Mouse (Mus musculus): Measurements from ENCODE around the gene Clcn2. TPM values are rescaled to one million over a fixed set of nuclear protein-coding genes. Genes with fewer than 3 reads are reported as not detected.
A peak's percentile ranks its signal among the peaks of the same experiment; 100 is the strongest.

Gene Clcn2
- polyA plus RNA-seq, 1 experiment from 2014 or later = 18.9 TPM

DNA sequence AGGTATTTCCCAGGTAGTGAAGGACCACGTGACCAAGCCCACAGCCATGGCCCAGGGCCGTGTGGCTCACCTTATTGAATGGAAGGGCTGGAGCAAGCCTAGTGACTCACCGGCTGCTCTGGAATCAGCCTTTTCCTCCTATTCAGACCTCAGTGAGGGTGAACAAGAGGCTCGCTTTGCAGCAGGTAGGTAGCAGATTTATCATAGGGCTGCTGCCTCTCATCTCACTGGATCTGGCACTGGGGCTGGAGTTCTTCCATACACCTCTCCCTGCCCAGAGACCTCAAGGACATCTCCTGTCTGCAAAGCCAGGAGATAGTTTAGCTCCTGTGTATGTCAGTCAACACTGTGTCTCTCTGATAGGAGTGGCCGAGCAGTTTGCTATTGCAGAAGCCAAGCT lies 18.3 kb downstream of the Clcn2 start:
- no peaks in the 10 kb centered on the region for H3K9me3 ChIP-seq
- H3K36me3 ChIP-seq = peaks cover 24% of the 10 kb centered on the region
- H3K4me2 ChIP-seq = no peak overlapping the region
- no peak overlapping the region for H3K27ac ChIP-seq
- H3K4me1 ChIP-seq = peaks cover 31% of the 10 kb centered on the region
- no peak overlapping the region for H3K4me3 ChIP-seq
- ATAC-seq (ENCODE audit: insufficient number of reproducible peaks, insufficient read depth, low FRiP score, low TSS enrichment, low read depth) = no peak
- 77% methylated on average over 5 of the region's 5 CpGs for WGBS
- H3K27me3 ChIP-seq = peaks cover 6% of the 10 kb centered on the region; the same call in 1 of the 2 replicates
- no peak overlapping the region for H3K9ac ChIP-seq

GRCm38 (mm10) chr16:20695622-20696323 lies 21.8 kb downstream of the Clcn2 start:
- peaks cover 6% of the 10 kb centered on the region; the same call in 1 of the 2 replicates for H3K27me3 ChIP-seq
- ATAC-seq (ENCODE audit: insufficient number of reproducible peaks, insufficient read depth, low FRiP score, low TSS enrichment, low read depth) = peak; percentile 56
- 2% methylated on average over 46 of the region's 46 CpGs for WGBS
- H3K4me3 ChIP-seq = peak overlapping the region; percentile 43
- peak overlapping the region; percentile 71 for H3K9ac ChIP-seq
- peak overlapping the region; percentile 77 for H3K4me2 ChIP-seq
- H3K9me3 ChIP-seq = no peaks in the 10 kb centered on the region
- peaks cover 29% of the 10 kb centered on the region for H3K4me1 ChIP-seq
- H3K36me3 ChIP-seq = peaks cover 25% of the 10 kb centered on the region
- no peak overlapping the region for H3K27ac ChIP-seq

- no peaks in the 10 kb centered on the region for H3K9me3 ChIP-seq
- no peak overlapping the region for H3K4me3 ChIP-seq
- WGBS = 70% methylated on average over 8 of the region's 8 CpGs
Measured at GRCm38 (mm10) chr16:20694781-20695180, 22.8 kb downstream of the Clcn2 start.

GRCm38 (mm10) chr16:20693111-20693701 lies 24.3 kb downstream of the Clcn2 start, which contains the start of gene Fam131a:
TSS of gene Fam131a (plus strand) at chr16:20693241.
- Histone ChIP-seq H3K4me3 (peak within 1 kb of the TSS; percentile 63), H3K4me1 (peaks cover 29% of the 10 kb centered on the region), H3K27ac (peak within 1 kb of the TSS; percentile 87), H3K4me2 (peak within 1 kb of the TSS; percentile 83), H3K27me3 (peaks cover 6% of the 10 kb centered on the region; the same call in 1 of the 2 replicates), H3K36me3 (peaks cover 39% of the 10 kb centered on the region), H3K9me3 (no peaks in the 10 kb centered on the region), H3K9ac (peak within 1 kb of the TSS; percentile 75)
- ATAC-seq (ENCODE audit: insufficient number of reproducible peaks, insufficient read depth, low FRiP score, low TSS enrichment, low read depth) = peak; percentile 86
- under 1% methylated on average over 35 of the region's 37 CpGs for WGBS

More at GRCm38 (mm10) chr16:20694781-20695180, 22.8 kb downstream of the Clcn2 start:
- peaks cover 6% of the 10 kb centered on the region; the same call in 1 of the 2 replicates for H3K27me3 ChIP-seq
- no peak for ATAC-seq (ENCODE audit: insufficient number of reproducible peaks, insufficient read depth, low FRiP score, low TSS enrichment, low read depth)
- peak overlapping the region; percentile 77; the same call in 1 of the 2 replicates for H3K4me2 ChIP-seq
- H3K9ac ChIP-seq = no peak overlapping the region
- H3K36me3 ChIP-seq = peaks cover 31% of the 10 kb centered on the region
- H3K4me1 ChIP-seq = peaks cover 29% of the 10 kb centered on the region
- H3K27ac ChIP-seq = no peak overlapping the region

DNA sequence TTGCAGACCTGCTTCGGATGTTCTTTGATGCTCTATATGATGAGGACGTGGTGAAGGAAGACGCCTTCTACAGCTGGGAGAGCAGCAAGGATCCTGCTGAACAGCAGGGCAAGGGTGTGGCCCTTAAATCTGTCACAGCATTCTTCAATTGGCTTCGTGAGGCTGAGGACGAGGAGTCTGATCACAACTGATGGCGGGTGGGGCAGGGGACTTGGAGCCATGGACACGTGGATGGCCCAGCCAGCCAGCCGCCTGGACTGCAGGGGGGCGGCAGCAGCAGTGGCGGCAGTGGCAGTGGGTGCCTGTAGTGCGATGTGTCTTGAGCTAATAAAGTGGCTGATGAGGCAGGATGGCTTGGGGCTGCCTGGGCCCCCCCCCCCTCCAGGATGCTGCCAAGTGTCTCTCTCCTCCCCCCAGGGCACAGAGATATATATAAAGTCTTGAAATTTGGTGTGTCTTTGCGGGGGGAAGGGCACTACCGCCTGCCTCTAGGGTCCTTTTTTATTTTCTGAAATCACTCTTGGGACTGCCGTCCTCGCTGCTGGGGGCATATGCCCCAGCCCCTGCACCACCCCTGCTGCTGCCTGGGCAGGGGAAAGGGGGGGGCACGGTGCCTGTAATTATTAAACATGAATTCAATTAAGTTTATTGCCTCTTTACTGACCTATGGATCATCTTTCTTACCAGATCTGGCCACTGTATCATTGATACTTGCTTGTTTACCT lies 25.1 kb downstream of the Clcn2 start:
- Histone ChIP-seq H3K27me3 (peaks cover 6% of the 10 kb centered on the region; the same call in 1 of the 2 replicates), H3K4me1 (peaks cover 29% of the 10 kb centered on the region), H3K4me2 (peak overlapping the region; percentile 83), H3K9ac (0 out of 2 replicates have a peak overlapping the region, but pooled peaks have one; percentile 0), H3K9me3 (no peaks in the 10 kb centered on the region), H3K27ac (no peak overlapping the region), H3K4me3 (peak overlapping the region; percentile 63), H3K36me3 (peaks cover 47% of the 10 kb centered on the region)
- WGBS = 44% methylated on average over 16 of the region's 16 CpGs
- ATAC-seq (ENCODE audit: insufficient number of reproducible peaks, insufficient read depth, low FRiP score, low TSS enrichment, low read depth) = no peak

- no peak overlapping the region for H3K9ac ChIP-seq
- WGBS = 60% methylated on average over 1 of the region's 1 CpGs
- no peak for ATAC-seq (ENCODE audit: insufficient number of reproducible peaks, insufficient read depth, low FRiP score, low TSS enrichment, low read depth)
- H3K9me3 ChIP-seq = no peaks in the 10 kb centered on the region
- H3K4me1 ChIP-seq = peaks cover 29% of the 10 kb centered on the region
- H3K27ac ChIP-seq = no peak overlapping the region
- H3K4me3 ChIP-seq = no peak overlapping the region
- no peak overlapping the region for H3K4me2 ChIP-seq
- H3K36me3 ChIP-seq = peaks cover 55% of the 10 kb centered on the region
- H3K27me3 ChIP-seq = peaks cover 6% of the 10 kb centered on the region; the same call in 1 of the 2 replicates
Measured at GRCm38 (mm10) chr16:20691617-20692016, 25.9 kb downstream of the Clcn2 start.

DNA sequence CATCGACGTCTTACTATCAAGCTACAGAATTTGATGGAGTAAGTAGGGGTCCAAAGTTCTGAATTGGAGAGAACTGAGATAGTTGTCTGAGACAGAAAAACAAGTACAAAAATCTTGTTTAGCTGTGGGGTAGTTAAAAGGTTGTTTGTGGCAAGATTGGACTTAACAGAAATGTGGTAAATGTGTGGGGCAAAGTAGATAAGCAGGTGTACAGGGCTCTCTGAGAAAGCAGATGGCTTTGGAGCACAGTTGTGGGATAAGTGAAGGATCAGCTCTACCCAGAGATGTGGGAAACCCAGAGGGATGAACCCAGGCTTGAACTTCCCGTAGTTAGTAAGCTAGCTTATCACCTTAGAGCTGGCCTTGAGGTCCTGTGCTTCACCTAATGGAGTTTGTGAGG lies 26.8 kb downstream of the Clcn2 start:
- H3K9me3 ChIP-seq = no peaks in the 10 kb centered on the region
- H3K4me3 ChIP-seq = no peak overlapping the region
- no peak overlapping the region for H3K9ac ChIP-seq
- peaks cover under 1% of the 10 kb centered on the region; the same call in 1 of the 2 replicates for H3K27me3 ChIP-seq
- 86% methylated on average over 3 of the region's 3 CpGs for WGBS
- peaks cover 22% of the 10 kb centered on the region for H3K4me1 ChIP-seq
- peaks cover 64% of the 10 kb centered on the region for H3K36me3 ChIP-seq
- no peak for ATAC-seq (ENCODE audit: insufficient number of reproducible peaks, insufficient read depth, low FRiP score, low TSS enrichment, low read depth)
- H3K27ac ChIP-seq = no peak overlapping the region
- H3K4me2 ChIP-seq = no peak overlapping the region

GRCm38 (mm10) chr16:20677974-20678675 lies 39.4 kb downstream of the Clcn2 start:
- Histone ChIP-seq H3K36me3 (peaks cover 87% of the 10 kb centered on the region), H3K4me1 (peaks cover 25% of the 10 kb centered on the region), H3K4me2 (no peak overlapping the region), H3K27ac (no peak overlapping the region), H3K9me3 (no peaks in the 10 kb centered on the region), H3K4me3 (no peak overlapping the region), H3K27me3 (no peaks in the 10 kb centered on the region), H3K9ac (no peak overlapping the region)
- no peak for ATAC-seq (ENCODE audit: insufficient number of reproducible peaks, insufficient read depth, low FRiP score, low TSS enrichment, low read depth)
- WGBS = 85% methylated on average over 10 of the region's 10 CpGs

- no peaks in the 10 kb centered on the region for H3K9me3 ChIP-seq
- H3K27me3 ChIP-seq = no peaks in the 10 kb centered on the region
- no peak for ATAC-seq (ENCODE audit: insufficient number of reproducible peaks, insufficient read depth, low FRiP score, low TSS enrichment, low read depth)
- H3K36me3 ChIP-seq = peaks cover 79% of the 10 kb centered on the region
- peaks cover 25% of the 10 kb centered on the region for H3K4me1 ChIP-seq
- no peak overlapping the region for H3K4me2 ChIP-seq
- WGBS = 76% methylated on average over 5 of the region's 5 CpGs
- H3K4me3 ChIP-seq = no peak overlapping the region
- H3K9ac ChIP-seq = no peak overlapping the region
- H3K27ac ChIP-seq = no peak overlapping the region; the same call in 1 of the 2 replicates
Measured at GRCm38 (mm10) chr16:20677380-20677779, 40.2 kb downstream of the Clcn2 start.

DNA sequence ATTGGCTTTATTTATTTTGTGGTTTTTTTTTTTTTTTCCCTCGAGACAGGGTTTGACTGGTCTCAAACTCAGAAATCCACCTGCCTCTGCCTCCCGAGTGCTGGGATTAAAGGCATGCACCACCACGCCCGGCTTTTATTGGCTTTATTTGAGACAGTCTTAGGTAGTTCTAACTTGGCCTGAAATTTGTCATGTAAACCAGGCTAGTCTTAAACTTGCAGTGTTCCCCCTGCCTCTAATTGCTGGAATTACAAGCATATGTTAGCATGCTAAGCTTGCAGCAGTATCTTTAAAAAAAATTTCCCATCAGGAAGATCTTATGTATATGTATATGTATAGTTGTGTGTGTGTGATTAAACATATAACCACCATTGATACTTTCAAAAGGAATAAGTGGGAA lies 40.8 kb downstream of the Clcn2 start:
- 56% methylated on average over 4 of the region's 4 CpGs for WGBS
- no peak overlapping the region for H3K4me2 ChIP-seq
- H3K4me3 ChIP-seq = no peak overlapping the region
- H3K9me3 ChIP-seq = no peaks in the 10 kb centered on the region
- H3K27ac ChIP-seq = no peak overlapping the region
- no peaks in the 10 kb centered on the region for H3K27me3 ChIP-seq
- ATAC-seq (ENCODE audit: insufficient number of reproducible peaks, insufficient read depth, low FRiP score, low TSS enrichment, low read depth) = no peak
- H3K36me3 ChIP-seq = peaks cover 72% of the 10 kb centered on the region
- no peak overlapping the region for H3K9ac ChIP-seq
- H3K4me1 ChIP-seq = peaks cover 29% of the 10 kb centered on the region

DNA sequence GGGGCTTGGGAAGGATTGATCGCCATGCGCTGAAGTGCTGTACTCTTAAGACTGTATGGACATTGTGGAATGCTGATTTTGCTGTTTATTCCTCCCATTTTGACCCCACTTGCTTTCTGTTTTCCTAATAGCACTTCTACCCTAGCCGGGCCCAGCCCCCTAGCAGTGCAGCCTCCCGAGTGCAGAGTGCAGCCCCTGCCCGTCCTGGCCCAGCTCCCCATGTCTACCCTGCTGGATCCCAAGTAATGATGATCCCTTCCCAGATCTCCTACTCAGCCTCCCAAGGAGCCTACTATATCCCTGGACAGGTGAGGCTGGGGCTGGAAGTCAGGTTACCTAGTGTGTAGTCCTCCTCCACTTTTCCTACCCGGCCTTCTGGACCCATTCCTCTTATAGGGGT lies 42.3 kb downstream of the Clcn2 start:
- Histone ChIP-seq H3K9ac (no peak overlapping the region), H3K36me3 (peaks cover 58% of the 10 kb centered on the region), H3K9me3 (no peaks in the 10 kb centered on the region), H3K4me2 (peak overlapping the region; percentile 98; the same call in 1 of the 2 replicates), H3K4me3 (peak overlapping the region; percentile 94; the same call in 1 of the 2 replicates), H3K4me1 (peaks cover 30% of the 10 kb centered on the region), H3K27me3 (no peaks in the 10 kb centered on the region), H3K27ac (no peak overlapping the region)
- ATAC-seq (ENCODE audit: insufficient number of reproducible peaks, insufficient read depth, low FRiP score, low TSS enrichment, low read depth) = no peak
- WGBS = 91% methylated on average over 6 of the region's 6 CpGs
